Mouse (Mus musculus): ENCODE results near the gene Gpnmb.

Gpnmb gene

DNA sequence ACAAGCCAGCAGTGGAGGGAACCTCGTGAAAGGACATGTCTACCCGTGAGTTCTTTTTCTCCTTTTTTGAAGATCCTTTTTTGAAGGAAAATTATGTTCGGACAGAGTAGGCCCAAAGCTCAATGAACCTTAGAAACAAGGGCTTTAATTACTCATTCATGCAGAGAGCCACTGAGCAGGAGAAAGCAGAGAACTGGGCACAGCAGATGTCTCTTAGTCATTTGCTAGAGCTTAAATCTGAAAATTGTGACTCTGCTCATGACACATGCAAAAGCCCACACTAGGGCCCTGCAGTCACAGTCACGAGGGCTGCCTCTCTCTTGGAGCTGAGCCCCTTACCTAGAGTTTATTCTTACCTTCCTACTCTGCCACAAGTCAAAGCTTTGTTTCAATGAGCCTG lies 3.6 kb upstream of the Gpnmb start:
- no peak for DNase-seq

DNA sequence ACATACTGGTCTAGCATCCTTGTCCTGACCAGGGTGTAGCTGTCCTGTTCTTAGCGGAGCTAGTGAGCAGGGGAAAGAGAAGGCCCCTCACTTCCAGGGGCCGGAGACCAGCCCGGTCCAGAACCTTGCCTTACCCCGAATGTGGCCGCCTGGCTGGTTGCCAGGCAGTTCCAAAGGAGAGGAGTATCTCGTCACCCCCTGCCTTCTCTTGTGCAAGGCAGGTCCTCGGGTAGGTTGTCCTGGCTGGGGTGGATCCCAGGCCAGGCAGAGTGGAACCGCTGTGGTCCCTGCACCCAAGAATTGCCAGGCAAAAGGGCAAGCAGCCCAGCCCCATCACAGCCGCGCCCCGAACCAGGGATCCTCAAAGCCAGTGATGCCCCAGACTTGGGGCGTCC lies 919 bp downstream of the Gpnmb start:
- DNase-seq = no peak

DNA sequence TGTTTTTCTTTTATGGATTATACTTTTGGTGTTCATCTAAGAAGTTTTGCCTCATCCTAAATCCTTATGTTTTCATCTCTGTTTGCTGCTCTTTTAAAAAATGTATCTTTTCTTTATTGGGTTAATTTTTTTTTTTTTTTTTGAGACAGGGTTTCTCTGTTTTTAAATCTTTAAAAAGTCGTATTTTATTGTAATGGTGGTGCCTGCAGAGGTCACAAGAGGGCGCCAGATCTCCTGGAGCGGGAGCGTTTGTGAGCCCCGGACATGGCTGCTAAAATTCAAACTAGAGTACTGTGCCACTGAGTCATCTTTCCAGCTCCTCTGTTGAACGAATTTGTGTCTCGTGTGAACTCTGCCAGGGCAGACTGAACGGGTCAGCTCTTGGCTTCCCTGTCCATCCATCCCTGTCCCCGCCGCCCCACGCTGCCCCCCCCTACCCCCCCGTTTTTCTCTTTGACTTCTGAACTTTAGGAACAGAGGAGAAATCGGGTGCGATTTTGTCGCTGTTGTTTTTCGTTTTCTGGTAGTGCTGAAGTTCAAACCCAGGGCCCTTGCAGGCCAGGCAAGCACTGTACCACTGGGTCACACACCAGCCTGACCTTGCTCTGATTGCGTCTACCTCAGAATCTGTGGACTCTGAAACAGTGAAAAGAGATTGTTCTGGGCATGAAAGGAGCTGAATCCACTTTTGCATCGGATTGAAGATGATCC lies 3.3 kb downstream of the Gpnmb start:
- DNase-seq = peak in 1 of 2 experiments; percentile 52

DNA sequence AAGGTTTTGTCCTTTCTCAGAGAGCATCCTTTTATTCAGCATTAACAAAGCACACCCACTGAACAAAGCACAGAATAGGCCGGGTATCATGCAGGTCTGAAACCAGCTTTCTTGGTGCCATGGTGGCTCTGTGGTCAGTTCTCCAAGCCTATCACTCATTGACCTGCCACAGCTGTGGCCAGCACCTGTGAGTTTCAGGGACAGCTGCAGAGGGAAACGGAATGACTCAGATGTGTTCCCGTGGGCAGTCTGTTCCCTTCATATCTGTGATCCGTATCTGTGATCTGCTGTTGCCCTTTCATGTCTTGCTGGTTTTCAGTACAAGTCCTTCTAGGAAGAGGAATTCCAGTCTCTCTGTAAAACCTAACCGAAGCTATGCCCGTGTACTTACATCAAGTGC lies 10.2 kb downstream of the Gpnmb start:
- no peak for DNase-seq

DNA sequence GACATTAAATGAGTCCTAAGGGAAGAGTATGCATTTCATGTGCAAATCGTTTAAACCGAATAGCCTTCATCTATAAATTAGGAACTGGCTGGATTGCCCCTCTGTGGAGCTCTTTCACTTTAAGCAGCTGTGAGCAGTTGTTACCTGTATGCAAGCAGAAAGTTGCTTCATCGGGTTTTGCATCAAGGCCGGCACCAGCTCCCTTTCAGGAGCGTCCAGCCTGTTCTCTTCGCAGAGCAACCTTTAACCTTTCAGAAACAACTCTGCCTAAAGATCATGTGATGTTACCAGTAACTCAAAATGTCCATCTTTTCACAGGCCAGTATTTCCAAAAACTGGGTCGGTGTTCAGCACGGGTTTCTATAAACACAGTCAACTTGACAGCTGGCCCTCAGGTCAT lies 10.6 kb downstream of the Gpnmb start:
- no peak for DNase-seq

DNA sequence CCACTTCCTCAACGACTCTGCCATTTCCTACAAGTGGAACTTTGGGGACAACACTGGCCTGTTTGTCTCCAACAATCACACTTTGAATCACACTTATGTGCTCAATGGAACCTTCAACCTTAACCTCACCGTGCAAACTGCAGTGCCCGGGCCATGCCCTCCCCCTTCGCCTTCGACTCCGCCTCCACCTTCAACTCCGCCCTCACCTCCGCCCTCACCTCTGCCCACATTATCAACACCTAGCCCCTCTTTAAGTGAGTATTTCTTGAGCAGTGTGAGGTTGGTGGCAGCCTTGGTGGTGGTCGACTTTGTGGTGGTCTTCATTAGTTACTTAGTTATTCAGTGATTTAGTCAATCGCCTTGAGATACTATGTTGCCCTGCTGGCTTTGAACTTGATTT lies 11.5 kb downstream of the Gpnmb start:
- no peak for DNase-seq

DNA sequence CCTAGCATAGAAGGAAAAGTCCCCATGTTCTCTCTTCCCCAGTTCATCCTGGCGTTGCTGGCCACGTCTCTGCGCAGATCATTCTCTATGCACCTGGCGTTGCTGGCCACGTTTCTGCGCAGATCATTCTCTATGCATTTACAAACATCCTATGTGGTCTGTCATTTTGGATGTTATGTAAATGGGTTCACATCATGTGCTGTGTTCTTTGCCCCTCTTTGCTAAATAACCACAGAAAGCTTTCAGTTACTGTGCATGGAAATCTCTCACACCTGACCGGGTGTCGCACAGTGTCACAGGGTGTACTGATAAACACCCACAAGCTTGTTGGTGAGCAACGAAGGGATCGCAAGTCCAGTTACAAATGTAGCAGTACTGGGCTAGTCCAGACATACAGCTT lies 12.0 kb downstream of the Gpnmb start:
- no peak for DNase-seq

DNA sequence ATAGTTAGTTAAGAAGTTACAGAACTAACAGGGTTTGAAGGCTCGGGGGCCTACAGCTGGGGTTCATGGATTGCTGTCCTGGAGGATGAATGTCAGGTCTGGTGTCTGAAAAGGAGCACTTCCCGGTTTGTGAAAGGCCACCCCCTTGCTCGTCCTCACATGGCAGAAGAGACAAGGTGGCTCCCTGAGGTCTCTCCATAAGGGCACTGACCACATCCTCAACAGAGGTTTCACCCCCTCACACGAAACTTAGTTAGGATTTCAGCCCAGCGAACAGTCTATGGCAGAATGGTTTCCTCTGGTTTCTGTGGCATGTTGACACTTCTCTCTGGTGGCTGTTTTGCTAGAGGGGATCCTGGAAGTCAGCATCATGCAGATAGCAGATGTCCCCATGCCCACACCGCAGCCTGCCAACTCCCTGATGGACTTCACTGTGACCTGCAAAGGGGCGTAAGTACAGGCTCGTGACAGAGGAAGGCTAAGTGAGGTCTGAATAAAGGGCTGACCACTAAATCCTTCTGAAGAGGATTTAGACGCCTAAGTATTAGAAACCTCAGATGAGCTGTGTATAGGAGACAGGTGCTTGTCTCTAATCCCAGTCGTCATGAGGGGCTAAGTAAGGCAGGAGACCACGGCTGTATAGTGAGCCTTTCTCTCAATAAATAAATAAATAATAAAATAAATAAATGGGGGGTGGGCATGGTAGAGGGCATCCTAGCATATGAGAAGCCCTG lies 14.5 kb downstream of the Gpnmb start:
- DNase-seq = no peak

DNA sequence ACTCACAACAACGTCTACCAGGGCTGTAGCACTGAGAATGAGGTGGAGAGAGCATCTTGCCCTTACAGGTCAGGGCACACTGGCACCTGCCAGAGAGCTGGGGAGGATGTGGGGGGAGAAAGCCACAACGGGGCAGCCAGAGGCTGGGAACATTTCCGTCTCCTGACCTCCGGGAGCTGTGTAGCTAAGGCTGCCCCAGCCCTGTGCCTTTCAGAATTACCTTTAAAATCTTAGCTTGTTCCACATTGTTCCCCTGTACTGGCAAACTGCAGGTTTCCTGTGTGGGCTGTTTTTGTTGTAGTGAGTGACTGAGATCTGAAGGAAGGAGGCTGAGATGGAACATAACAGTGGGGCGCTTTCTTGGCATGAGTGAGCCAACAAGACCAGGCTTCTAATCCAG lies 15.8 kb downstream of the Gpnmb start:
- no peak for DNase-seq

DNA sequence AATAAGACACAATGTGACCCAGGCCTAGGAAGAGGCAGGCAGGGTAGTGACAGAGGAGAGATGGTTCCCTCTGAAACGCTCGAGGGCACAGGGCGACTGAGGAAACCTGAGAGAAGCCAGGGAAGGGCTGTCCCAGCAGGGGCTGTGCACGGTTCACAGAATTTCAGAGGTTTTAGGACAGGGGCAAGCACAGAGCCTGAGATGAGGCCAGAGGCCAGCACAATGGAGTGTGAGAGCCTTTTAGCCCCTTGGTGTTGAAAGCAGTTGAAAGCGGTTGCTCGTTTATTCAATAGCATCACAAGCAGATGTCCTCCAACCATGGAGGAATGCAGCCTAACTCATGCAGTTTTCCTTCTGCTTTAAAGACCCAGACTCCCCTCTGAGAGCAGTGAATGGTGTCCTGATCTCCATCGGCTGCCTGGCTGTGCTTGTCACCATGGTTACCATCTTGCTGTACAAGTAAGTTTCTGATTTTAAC lies 18.9 kb downstream of the Gpnmb start:
- DNase-seq = no peak

DNA sequence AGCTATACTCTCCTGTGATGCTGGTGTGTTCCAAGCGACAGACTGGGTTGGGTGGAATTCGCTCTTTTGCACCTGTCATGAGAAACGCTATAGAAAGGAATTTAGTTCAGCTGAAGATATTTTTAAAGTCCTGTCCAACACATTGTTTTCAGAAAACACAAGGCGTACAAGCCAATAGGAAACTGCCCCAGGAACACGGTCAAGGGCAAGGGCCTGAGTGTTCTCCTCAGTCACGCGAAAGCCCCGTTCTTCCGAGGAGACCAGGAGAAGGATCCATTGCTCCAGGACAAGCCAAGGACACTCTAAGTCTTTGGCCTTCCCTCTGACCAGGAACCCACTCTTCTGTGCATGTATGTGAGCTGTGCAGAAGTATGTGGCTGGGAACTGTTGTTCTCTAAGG lies 19.7 kb downstream of the Gpnmb start:
- DNase-seq = no peak

DNA sequence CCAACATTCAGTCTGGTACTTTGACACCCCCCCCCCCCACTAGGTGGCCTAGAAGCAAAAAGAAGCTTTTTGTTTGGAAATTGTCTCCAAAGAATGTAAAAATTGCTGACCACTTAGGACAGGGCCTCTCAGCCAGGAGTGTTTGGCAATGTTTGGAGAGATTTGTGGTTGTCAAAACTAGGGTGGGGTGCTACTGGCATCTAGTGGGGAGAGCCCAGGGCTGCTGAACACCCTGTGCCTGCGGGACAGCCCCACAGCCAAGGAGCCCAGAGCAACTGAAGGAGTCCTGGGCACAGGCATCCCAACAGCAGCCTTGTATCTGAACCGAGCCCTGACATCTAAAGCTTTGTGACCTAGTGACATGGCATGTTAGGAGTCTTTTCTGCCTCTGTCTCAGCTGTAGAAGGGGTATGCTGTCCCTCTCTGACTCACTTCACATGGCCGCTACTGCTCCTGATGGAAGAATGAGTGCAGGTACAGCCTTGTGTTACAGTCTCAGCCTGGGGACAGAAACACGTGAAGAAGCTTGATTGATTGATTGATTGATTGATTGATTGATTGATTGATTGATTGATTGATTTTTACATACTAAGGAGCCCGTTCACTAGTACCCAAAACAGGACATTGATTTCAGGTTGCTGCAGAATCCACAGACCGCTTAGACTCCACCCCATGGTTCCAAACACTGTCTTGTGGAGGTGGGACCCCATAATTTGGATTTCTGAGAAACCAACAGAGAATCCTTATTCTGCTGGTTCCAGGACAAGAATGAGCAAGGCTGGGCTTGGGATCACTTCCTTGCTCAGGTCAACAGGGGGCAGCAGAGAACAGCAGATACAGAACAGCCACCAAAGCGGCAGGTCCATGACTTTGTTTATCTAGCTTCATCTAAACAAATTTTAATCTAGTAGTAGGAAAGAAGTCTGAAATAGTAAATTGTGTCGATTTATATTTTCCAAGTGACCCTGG lies 21.0 kb downstream of the Gpnmb start:
- peak in 1 of 2 experiments; percentile 65 for DNase-seq

DNA sequence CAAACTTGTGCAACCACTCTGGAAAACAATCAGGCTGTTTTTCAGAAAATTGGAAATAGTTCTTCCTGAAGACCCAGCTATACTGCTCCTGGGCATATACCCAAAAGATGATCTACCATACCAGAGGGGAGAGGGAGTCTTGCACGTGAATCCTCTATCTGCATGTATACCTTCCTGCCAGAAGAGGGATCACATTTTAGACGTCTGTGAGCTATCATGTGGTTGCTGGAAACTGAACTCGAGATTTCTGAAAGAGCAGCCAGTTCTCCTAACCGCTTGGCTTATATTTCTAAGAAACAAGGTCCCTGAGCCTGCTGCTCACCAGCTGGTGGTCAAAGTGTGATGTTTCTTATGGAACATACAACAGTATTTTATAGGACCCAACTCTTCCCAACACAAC lies 32.0 kb downstream of the Gpnmb start:
- no peak for DNase-seq

DNA sequence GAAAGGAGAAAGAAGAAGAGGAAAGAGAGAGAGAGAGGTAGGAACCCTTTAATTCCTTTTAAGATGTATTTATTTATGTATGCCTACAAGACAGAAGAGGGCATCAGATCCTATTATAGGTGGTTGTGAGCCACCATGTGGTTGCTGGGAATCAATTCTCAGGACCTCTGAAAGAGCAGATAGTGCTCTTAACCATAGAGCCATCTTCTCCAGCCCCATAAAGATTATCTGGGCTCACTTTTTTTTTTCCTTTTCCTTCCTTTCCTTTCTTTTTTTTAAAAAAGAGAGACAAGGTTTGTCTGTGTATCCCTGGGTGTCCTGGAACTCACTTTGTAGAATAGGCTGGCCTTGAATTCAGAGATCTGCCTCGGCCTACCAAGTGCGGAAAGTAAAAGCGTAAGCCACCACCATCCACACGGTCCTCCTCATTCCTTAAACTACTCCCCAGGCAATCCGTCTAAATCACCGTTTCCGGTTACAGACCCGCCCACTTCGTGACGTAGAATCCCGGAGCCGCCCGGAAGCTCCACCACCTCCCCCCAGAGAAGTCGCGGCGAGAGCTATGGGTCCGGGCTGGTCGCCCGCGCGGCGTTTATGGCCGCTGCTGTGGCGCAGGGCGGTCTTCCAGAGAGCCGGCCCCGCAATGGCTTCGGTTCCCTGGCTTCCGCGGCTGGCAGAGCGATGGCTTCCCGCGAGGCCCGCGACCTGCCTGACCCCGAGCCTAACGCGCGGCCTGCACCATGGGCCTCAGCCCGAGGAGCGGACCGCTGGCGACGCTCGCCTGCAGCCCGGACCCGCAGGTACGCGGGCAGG lies 37.2 kb downstream of the Gpnmb start, which contains the start of gene Malsu1:
Gene Malsu1, plus strand, starts transcription at position 492 of the 813 bp plus-strand sequence.
- DNase-seq = peak; percentile 82 to 91

DNA sequence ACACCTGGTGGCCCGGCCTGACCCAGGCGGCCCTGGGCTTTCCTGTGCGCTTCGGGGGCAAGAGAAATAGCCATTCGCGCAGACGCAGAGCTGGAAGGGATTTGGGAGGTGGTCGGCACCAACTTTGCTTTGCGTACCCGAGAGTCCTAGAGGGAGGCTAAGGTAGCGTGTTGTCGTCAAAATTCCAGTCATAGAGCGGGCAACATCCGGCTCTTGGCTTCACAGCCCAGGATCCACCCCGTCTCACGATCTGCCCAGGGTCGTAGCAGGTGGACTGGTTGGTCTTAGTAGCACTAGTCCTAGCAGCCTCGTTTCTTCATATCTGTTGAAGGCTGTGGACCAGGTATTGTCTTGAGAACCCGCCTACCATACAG lies 37.8 kb downstream of the Gpnmb start:
- DNase-seq = no peak

DNA sequence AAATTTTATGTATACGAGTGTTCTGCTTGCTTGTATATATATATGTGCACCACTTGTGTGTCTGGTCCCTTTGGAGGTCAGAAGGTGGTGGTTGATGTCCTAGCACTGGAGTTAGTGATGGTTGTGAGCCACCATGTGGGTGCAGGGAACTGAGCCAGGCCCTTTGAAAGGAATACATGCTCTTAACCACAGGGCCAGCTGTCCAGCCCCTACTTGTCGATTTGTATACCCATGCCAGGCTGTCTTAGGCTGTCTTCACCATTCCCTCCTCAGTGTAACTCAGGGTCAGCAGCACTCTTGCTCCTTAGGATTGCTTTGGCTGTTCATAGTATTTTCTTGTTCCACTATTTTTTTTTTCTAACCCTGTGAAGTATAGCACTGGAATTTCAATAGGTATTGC lies 41.5 kb downstream of the Gpnmb start:
- DNase-seq = no peak

DNA sequence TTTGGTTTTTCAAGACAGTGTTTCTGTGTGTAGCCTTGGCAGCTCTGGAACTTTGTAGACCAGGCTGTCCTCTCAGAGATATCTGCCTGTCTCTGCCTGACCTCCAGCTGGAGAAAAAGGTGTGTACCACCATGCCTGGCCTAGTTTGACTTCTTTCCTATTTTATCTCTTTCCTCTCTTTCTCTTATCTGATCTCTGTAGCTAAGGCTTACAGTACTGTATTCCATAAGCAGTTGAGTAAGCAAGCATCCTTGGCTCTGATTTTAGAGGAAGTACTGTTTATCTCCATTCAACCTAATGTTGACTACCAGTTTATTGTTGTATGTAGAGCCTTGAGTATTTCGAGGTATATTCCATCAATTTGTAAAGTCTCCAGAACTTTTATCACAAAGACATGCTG lies 43.0 kb downstream of the Gpnmb start:
- DNase-seq = no peak

DNA sequence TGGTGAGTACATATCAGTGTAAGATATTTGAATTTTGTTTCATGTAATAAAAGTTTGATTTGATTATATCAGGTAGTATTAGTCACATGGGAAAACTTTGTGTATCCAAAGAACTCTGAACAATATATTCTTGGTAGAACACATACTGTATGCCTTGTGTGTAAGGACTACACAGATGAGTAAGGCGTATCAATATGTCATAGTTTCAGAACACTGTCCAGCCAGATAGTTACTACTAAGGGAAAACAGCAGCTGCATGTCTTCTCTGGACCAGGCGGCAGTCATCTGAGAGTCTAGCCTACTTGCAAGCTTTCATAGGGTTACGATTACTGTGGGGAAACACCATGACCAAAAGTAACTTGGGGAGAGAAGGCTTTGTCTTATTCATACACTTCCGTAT lies 46.7 kb downstream of the Gpnmb start:
- DNase-seq = no peak

DNA sequence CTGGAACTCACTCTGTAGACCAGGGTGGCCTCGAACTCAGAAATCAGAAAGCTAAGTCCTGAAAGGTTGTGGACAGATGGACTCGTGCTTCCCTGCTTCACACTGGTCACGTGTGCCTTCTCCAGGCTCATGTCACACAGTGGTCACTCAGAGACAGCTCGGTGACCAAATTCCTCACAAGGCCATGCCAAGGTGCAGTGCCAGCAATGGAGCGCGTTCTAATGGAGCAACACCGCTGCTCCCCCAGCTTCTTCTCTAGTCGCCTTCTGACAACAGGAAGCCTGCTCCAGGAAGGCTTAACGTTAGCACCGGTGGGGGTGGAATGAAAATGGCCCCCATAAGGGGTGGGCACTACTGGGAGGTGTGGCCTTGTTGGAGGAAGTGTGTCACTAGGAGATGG lies 58.6 kb downstream of the Gpnmb start:
- DNase-seq = no peak

DNA sequence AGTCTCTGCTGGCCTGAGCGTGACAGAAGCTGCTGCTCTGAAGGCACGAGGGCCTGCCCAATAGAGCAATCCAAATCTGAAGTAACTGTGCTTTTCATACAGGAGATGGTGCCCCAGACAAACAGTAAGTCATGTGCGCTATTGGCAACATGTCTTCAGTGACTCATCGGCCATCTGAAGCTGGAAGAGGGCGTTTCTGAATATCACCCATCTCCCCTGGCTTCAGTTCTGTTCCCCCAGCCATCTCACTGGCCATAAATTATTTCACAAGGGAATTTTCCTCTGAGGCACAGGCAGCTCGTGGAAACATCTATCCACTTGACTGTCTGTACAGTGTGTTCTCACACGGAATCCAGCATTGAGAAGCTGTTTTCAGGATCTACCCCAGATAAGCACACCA lies 60.1 kb downstream of the Gpnmb start:
- no peak for DNase-seq

DNA sequence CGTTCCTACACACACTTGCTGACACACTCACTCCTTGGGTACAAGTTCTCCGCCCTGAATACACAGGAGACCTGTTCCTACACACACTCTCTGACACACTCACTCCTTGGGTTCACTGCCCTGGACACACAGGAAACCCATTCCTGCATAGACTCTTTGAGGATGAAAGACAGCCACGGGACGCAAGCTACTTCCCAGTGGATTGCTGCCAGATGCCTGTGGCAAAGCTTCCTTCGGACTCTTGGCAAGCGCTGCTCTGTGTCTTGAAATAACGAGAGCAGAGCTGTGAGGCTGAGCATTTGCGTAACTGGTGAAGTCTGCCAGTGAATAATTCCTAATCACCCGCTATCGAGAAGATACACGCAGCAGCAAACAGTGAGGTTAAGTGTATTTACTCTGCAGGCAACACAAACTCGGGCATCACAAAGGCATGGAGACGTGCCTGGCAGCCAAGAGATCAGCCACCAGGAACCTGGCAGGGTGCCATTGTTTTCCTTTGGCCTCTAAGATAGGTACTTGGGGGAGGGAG lies 60.7 kb downstream of the Gpnmb start:
- DNase-seq = no peak

DNA sequence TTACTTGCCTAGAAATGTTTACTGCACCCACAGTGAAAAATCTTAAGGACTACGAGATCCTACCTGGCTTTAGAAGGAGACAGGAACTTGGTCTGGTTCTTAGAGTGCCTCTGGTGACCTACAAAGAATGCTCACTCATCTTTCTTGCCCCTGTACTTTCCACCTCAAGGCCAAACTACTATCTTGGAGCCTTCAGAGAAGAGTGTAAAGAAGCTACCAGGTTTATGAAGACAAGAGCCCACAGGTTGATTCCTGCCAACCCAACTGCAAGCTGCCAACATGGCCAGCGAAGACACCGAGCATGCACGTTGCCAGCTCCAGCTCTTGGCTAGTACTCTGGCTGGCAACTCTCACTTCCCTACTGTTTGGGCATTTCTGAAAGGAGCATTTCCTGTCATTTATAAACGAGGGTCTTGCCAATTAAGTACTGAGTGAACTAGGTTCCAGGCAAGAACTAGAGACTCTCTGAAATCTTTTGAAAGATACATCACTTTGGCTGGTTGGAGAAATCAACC lies 61.3 kb downstream of the Gpnmb start:
- no peak for DNase-seq

Data from spleen, adult 18-20 months (tissue).